Mouse (Mus musculus): Measurements from ENCODE around the gene Syt5.

Gene Syt5

DNA sequence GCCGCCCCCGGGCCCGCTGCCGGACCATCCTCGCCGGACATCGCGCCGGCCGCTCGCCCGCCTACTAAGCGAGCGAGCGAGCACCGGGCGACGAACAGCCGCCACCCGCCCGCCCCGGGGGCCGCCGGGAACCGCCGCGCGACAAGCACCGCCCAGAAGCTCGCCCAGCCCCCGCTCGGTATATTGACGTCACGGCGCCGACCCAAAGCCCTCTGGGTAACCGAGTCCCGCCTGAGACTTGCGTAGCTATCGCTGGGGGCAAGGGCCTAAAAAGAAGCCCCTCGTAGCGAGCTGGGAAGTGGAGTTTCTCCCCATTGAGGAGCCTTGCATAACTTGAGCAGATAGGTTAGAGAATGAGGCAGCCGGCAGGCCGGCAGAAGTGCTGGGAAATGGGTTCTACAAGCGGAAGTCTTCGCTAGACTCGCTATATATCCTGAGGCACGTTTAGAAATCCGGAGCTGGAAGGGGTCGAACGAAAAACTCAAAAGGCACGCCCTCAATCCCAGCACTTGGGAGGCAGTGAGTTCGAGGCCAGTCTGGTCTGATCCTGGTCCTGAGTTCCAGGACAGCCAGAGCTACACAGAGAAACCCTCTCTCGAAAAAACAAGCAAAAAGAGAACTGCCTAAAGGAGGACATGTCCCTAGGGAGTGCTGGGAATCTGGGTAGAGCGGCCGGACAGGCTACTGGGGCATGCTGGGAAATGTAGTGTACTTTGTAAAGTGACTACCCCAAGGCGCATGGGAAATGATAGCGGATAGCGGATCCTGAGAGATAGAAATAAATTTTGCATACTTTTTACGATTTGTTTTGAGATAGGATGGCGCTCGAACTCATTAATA is 45.6 kb downstream of the Syt5 start, which contains the start of gene Ppp1r12c:
Gene Ppp1r12c, minus strand, starts transcription at position 123 of the 840 bp plus-strand sequence.
- peak; percentile 84 to 92 for DNase-seq (ENCODE audit: low read depth in 1 of 2, low spot score in 2 of 2)

DNA sequence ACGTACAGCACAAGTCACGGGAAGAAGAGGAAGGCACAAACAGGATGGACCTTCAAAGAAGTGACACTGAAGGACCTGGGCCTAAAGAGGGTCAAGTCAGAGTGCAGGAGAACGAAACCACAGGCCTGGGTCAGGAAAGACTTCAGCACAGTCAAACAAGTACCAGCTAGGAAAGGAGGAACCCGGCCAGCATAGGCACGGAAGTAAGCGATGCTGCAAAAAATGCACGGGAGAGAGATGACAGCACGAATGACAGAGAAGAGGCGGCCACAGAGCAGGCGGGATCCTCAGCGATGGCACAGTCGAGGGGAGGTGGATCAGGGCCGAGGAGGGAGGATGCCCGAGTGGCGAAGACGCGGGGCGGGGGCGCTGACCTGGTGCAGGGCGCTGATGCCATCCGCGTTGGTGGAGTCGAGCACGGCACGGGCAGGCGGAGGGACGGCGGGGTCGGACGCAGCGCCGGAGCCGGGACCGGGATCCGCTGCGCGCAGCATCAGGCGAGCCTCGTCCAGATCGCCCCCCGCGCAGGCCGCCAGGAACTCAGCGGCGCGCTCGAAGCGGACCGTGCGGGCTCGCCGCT is 46.4 kb downstream of the Syt5 start:
- DNase-seq (ENCODE audit: low read depth in 1 of 2, low spot score in 2 of 2), result peak in 1 of 2 experiments; percentile 53

DNA sequence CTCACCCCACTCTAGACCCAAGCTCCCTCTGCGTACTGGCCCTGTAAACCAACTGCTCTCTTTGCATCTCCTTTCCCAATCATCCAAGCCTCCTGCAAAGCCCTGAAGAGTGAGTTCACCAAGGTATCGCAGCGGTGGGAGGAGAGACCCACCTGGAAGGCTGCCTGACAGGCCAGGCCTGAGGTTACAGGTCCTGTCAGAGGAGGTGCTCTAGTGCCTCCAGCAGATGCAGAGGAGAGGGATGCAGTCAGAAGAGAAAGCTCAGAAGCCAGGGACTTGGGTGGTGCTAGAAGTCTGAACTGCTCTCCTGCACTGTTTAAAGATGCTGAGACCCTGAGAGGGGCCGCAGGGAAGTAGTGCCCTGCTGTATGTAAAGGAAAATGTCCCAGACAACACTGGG is 48.3 kb downstream of the Syt5 start:
- DNase-seq (ENCODE audit: low read depth in 1 of 2, low spot score in 2 of 2), result no peak

DNA sequence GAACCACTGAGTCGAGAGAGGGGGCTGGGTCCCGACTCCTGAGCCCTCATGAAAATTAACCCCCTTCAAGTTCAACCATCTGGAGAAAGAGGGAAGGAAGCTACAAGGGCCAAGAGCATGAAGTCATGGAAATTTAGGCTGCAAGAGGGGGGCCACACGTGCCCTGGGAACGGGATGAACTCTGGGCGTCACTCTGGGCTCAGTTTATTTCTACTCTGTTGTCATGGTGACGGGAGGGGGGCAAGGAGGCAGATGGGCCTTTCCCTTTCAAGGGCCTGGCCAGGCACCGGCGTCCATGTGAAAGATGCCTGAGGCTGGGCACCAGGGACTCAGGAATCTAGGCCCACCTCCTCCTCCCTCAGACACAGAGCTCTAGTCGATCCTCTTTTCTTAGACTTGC is 49.1 kb downstream of the Syt5 start:
- no peak for DNase-seq (ENCODE audit: low read depth in 1 of 2, low spot score in 2 of 2)

DNA sequence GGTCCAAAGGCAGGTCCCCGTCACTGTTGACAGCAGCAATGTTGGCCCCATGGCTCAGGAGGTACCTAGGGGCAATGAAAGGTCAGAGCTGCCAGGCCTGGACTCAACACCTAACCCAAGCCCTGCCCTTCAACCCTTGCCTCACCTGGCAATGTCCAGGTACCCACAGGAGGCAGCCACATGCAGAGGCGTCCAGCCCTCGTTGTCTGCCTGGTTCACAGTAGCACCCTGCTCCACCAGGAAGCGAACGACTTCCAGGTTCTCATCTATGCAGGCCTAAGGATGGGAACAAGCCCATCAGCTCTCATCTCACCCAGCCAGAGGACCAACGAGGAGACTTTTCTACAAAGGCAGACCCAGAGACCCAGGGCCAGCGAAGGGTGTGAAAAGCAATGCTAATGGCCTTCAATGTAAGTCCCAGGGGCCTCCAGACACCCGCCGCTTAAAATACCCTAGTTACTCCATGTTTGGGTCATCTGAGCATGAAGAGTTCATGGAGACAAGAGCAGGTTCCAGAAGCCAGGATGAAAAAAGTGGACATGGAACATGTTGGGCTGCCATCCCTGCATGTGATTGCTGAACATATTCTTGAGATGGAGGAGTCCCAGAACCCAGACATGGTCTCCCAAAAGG is 50.0 kb downstream of the Syt5 start:
- no peak for DNase-seq (ENCODE audit: low read depth in 1 of 2, low spot score in 2 of 2)

DNA sequence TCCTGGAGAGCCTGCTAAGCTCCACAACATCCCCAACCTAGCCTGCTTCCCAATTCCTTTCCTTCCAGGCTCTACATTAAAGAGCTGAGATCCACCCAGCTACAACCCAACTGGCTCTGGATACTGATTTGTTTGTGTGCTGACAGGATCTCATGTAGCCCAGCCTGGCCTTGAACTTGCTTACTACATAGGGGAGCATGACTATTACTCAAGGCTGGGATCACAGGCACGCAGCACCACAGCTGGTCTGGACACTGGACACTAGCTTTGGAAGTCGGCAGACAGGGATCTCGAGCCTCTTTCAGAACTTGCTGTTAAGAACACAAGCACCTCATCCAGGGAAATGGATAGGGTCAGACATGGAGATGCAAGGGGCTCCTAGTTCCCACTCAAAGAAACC is 50.9 kb downstream of the Syt5 start:
- DNase-seq (ENCODE audit: low read depth in 1 of 2, low spot score in 2 of 2), result no peak

DNA sequence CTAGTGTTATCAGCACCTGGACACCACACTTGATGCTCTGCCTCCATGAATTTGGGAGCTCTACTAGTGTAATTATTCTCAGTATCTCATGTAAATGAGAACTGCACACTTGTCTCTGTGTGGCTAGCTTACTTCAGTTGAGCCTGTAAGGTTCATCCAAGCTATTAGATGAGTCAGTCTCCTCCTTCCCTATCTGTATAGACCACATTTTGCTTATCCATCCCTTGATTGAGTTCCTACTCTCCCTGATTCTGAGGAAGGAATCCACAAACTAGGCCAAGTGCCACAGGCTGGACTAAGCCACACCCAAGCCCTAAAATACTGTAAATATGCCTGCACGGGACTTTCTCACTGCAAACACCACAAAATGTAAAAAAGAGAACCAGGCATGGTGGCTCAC is 53.4 kb downstream of the Syt5 start:
- DNase-seq (ENCODE audit: low read depth in 1 of 2, low spot score in 2 of 2), result no peak

DNA sequence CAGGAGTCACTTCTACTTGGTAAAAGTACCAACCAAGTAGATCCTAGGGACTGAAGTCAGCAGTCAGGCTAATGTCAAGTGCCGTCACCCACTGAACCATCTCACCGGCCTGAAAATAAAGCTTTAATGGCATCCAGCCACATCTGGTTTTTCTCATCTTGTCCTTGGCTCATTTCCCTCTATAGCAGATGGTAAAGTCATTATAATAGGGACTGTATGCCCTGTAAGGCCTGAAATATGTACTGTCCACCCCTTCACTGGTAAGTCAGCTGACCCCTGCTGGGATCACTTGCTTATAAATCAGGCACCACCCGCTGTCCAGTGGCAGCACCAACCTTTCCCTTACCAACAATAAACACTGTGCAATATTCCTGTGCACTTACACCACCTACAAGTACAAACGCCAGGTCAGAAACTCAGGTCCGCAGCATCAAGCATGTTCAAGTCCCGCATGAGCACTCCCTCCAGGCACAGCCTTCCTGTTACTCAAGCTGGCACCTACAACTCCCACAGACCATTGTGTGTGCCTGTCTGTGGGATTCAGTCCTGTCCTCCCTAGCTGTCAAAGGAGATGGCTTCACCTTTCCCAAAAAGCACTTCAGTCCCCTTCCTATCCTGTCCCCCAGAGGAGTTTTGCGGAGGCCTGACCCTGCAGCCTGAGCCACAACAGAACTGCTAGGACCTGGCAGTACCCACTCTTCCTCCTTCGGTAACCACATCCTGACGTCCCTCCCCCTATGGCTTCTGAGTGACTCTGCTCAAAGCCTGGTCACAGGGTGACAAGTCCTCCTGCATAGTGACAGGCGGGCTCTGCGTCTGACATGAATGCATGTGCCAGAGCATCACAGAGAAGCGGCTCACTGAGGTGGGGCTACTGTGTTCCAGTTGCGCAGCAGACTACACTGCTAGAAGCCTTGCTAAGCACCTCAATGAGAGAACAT is 54.8 kb downstream of the Syt5 start:
- DNase-seq (ENCODE audit: low read depth in 1 of 2, low spot score in 2 of 2), result peak in 1 of 2 experiments; percentile 53

DNA sequence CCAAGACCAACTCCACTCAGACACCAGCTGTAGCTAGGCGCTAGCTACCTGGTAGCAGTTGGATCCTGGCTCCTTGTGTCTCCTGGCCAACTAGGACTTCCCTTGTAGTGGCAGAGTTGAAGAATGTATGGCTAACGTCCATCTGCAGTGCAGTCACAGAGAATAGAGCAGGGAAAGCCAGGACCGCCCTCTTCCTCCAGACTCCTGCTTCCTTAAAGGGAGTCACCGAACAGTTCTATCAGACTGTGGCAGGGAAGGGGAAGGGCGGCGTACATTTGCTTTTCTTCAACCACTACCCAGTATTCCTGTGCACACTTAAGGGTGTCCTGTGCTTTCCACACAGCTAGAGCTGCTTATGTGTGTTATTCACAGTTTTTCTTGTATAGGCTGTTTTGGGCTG is 56.0 kb downstream of the Syt5 start:
- DNase-seq (ENCODE audit: low read depth in 1 of 2, low spot score in 2 of 2), result no peak
